Mouse (Mus musculus) stomach, postnatal 0 days (tissue): ENCODE measurements around the gene Sox5. TPM values are rescaled to one million over a fixed set of nuclear protein-coding genes. Genes with fewer than 3 reads are reported as not detected.

Experiments used
- ATAC-seq: fragments of 200-750 bp; cut with Nextera tagmentation; 2 replicates; pipeline ENCODE4 v1.8.0; 2017; ENCODE audit not compliant: low FRiP score, low TSS enrichment
- DNase-seq: peaks from one replicate; pipeline ENCODE4 v3.0.0-alpha.2; 2016; ENCODE audit warnings: low spot score
- H3K27ac ChIP-seq: fragments of 300-500 bp; sonication (generic); replicated peaks from 2 replicates; pipeline ENCODE4 v1.5.1; 2014; ENCODE audit warnings: mild to moderate bottlenecking, control low read depth
- H3K27me3 ChIP-seq: fragments of 300-500 bp; sonication (generic); 2 replicates; pipeline ENCODE4 v1.6.1; 2014; ENCODE audit warnings: low read length; ENCODE audit not compliant: control insufficient read depth, insufficient read depth
- H3K36me3 ChIP-seq: fragments of 300-500 bp; sonication (generic); 2 replicates; pipeline ENCODE4 v1.6.1; 2014; ENCODE audit warnings: low read length, mixed read lengths; ENCODE audit not compliant: control insufficient read depth, insufficient read depth
- H3K4me1 ChIP-seq: fragments of 300-500 bp; sonication (generic); replicated peaks from 2 replicates; pipeline ENCODE4 v1.6.1; 2014; ENCODE audit warnings: antibody characterized with exemption; ENCODE audit not compliant: control insufficient read depth, insufficient read depth
- H3K4me2 ChIP-seq: fragments of 300-500 bp; sonication (generic); replicated peaks from 2 replicates; pipeline ENCODE4 v1.6.1; 2014; ENCODE audit warnings: low read depth, mild to moderate bottlenecking, control low read depth, moderate library complexity
- H3K4me3 ChIP-seq: fragments of 300-500 bp; sonication (generic); 2 replicates; pipeline ENCODE4 v1.5.1; 2014; ENCODE audit warnings: low read depth, low read length, control low read depth
- H3K9ac ChIP-seq: fragments of 300-500 bp; sonication (generic); 2 replicates; pipeline ENCODE4 v1.6.1; 2014; ENCODE audit warnings: mild to moderate bottlenecking, low read length, control low read depth, mixed read lengths
- H3K9me3 ChIP-seq: fragments of 300-500 bp; sonication (generic); 2 replicates; pipeline ENCODE4 v1.6.1; 2016; ENCODE audit warnings: low read length; ENCODE audit not compliant: control insufficient read depth
- CTCF ChIP-seq: IDR thresholded peaks from 2 replicates; pipeline ENCODE4 v1.5.1; 2016; ENCODE audit warnings: antibody characterized with exemption, low read depth, mild to moderate bottlenecking, moderate library complexity
- EP300 ChIP-seq: optimal IDR thresholded peaks from 2 replicates; pipeline ENCODE3; 2016; ENCODE audit warnings: antibody characterized with exemption
- WGBS: fragments of 180-500 bp; shearing (Covaris S2); extraction: QIAGEN DNeasy Blood & Tissue Kit; methylation state at CpG from one replicate; pipeline ENCODE4 v1.1.7; 2014; 5-methylcytosine and 5-hydroxymethylcytosine counted together
- polyA plus RNA-seq: library from polyadenylated mRNA; unstranded; fragments of >200 nt; fragmentation: Nextera tagmentation; extraction: Ambion mirVana; gene quantifications from 2 replicates; pipeline ENCODE4 v1.2.1, GENCODE M21; 2015

The Sox5 gene
- polyA plus RNA-seq, 1 experiment from 2014 or later = 9.8 TPM

- H3K4me2 ChIP-seq = no peak overlapping the region
- H3K4me1 ChIP-seq = no peaks in the 10 kb centered on the region
- no peak overlapping the region for H3K27ac ChIP-seq
- ATAC-seq (no peak), DNase-seq (no peak)
- H3K36me3 ChIP-seq = no peaks in the 10 kb centered on the region
- no peak overlapping the region for H3K4me3 ChIP-seq
- no peaks in the 10 kb centered on the region for H3K27me3 ChIP-seq
- H3K9ac ChIP-seq = no peak overlapping the region
- TF ChIP-seq EP300 = no peak
- TF ChIP-seq CTCF = no peak
- 54% methylated on average over 9 of the region's 9 CpGs for WGBS
- H3K9me3 ChIP-seq = no peaks in the 10 kb centered on the region
These were observed 72.1 kb downstream of the Sox5 start for GRCm38 (mm10) chr6:144709614-144710180.

GRCm38 (mm10) chr6:144708410-144708809, 73.4 kb downstream of the Sox5 start:
- no peaks in the 10 kb centered on the region for H3K9me3 ChIP-seq
- ATAC-seq = no peak

GRCm38 (mm10) chr6:144707976-144708375, 73.8 kb downstream of the Sox5 start:
- no peaks in the 10 kb centered on the region for H3K9me3 ChIP-seq

More at GRCm38 (mm10) chr6:144708410-144708809, 73.4 kb downstream of the Sox5 start:
- Histone ChIP-seq H3K27ac (no peak overlapping the region), H3K4me1 (no peaks in the 10 kb centered on the region), H3K9ac (no peak overlapping the region), H3K4me2 (no peak overlapping the region), H3K36me3 (no peaks in the 10 kb centered on the region), H3K4me3 (no peak overlapping the region), H3K27me3 (no peaks in the 10 kb centered on the region)
- TF ChIP-seq EP300 = no peak
- no peak for TF ChIP-seq CTCF
- WGBS = 78% methylated on average over 4 of the region's 4 CpGs
- DNase-seq = no peak

GRCm38 (mm10) chr6:144704962-144705361, 76.8 kb downstream of the Sox5 start:
- no peak for TF ChIP-seq EP300
- no peak for TF ChIP-seq CTCF
- no peaks in the 10 kb centered on the region for H3K9me3 ChIP-seq
- no peak overlapping the region for H3K27ac ChIP-seq
- 69% methylated on average over 5 of the region's 5 CpGs for WGBS
- H3K27me3 ChIP-seq = no peaks in the 10 kb centered on the region
- ATAC-seq (no peak), DNase-seq (no peak)
- H3K4me1 ChIP-seq = no peaks in the 10 kb centered on the region
- H3K4me2 ChIP-seq = no peak overlapping the region
- H3K9ac ChIP-seq = no peak overlapping the region
- no peak overlapping the region for H3K4me3 ChIP-seq
- H3K36me3 ChIP-seq = no peaks in the 10 kb centered on the region

More at GRCm38 (mm10) chr6:144707976-144708375, 73.8 kb downstream of the Sox5 start:
- H3K4me1 ChIP-seq = no peaks in the 10 kb centered on the region
- H3K36me3 ChIP-seq = no peaks in the 10 kb centered on the region
- H3K27ac ChIP-seq = no peak overlapping the region
- TF ChIP-seq CTCF = no peak
- no peak for TF ChIP-seq EP300
- no peaks in the 10 kb centered on the region for H3K27me3 ChIP-seq
- H3K4me3 ChIP-seq = no peak overlapping the region
- 94% methylated on average over 1 of the region's 1 CpGs for WGBS
- no peak overlapping the region for H3K9ac ChIP-seq
- no peak for DNase-seq
- H3K4me2 ChIP-seq = no peak overlapping the region
- no peak for ATAC-seq

- Histone ChIP-seq H3K4me1 (no peaks in the 10 kb centered on the region), H3K9ac (no peak overlapping the region), H3K4me2 (no peak overlapping the region), H3K27me3 (no peaks in the 10 kb centered on the region), H3K4me3 (no peak overlapping the region), H3K36me3 (no peaks in the 10 kb centered on the region), H3K27ac (no peak overlapping the region), H3K9me3 (no peaks in the 10 kb centered on the region)
- no peak for TF ChIP-seq CTCF
- TF ChIP-seq EP300 = no peak
- 53% methylated on average over 4 of the region's 4 CpGs for WGBS
- DNase-seq (no peak), ATAC-seq (no peak)
These were observed 86.1 kb downstream of the Sox5 start for GRCm38 (mm10) chr6:144695660-144696059.

GRCm38 (mm10) chr6:144693211-144693899, 88.4 kb downstream of the Sox5 start:
- no peak for TF ChIP-seq CTCF
- TF ChIP-seq EP300 = no peak
- no peak for ATAC-seq
- Histone ChIP-seq H3K27me3 (no peaks in the 10 kb centered on the region), H3K9me3 (no peaks in the 10 kb centered on the region), H3K27ac (no peak overlapping the region), H3K4me3 (no peak overlapping the region), H3K36me3 (no peaks in the 10 kb centered on the region), H3K4me1 (no peaks in the 10 kb centered on the region), H3K4me2 (no peak overlapping the region), H3K9ac (no peak overlapping the region)
- 82% methylated on average over 7 of the region's 7 CpGs for WGBS
- no peak for DNase-seq
